ENCODE assay signal across 7 mouse cellular contexts in genomic region chr7:84528796-84529533, GRCm38 (mm10). TPM values are rescaled to one million over a fixed set of nuclear protein-coding genes. Genes with fewer than 3 reads are reported as not detected.
DNase-seq lines count a peak whose midpoint lies in the region; ATAC-seq and TF ChIP-seq lines count a peak whose summit lies in the region.

Gm2115 (plus strand) TSS chr7:84528954.

- H3K27me3 ChIP-seq in kidney, adult 2 months (replicated peaks; ENCODE audit: control insufficient read depth, insufficient read depth, low read length) = 0 out of 2 replicates have a peak, but pooled peaks cover 1% of the 10 kb centered on the region
- peaks cover 13% of the 10 kb centered on the region for H3K27me3 ChIP-seq in limb, embryonic 14.5 days (ENCODE audit: control insufficient read depth, insufficient read depth, low read length)
- H3K27me3 ChIP-seq in myocyte (ENCODE audit: control insufficient read depth, insufficient read depth, insufficient read length) = no peaks in the 10 kb centered on the region

- H3K4me2 ChIP-seq in limb, embryonic 14.5 days (replicated peaks; ENCODE audit: low read depth, low read length, severe bottlenecking) = peak within 1 kb of the TSS; percentile 78
- H3K4me2 ChIP-seq in myocyte (ENCODE audit: low read depth) = peak within 1 kb of the TSS; percentile 90

- no peaks in the 10 kb centered on the region for H3K79me2 ChIP-seq in myocyte (ENCODE audit: control insufficient read depth, insufficient read depth)

- no peak for TF ChIP-seq CTCF in kidney, adult 2 months (conservative IDR thresholded peaks at IDR 0.05; ENCODE audit: insufficient read depth, insufficient read length, low read depth, low read length)

- no peak within 1 kb of the TSS for H3K27ac ChIP-seq in kidney, adult 2 months (ENCODE audit: insufficient read depth, low read depth, low read length)
- H3K27ac ChIP-seq in limb, embryonic 14.5 days (replicated peaks; ENCODE audit: low read depth, low read length) = no peak within 1 kb of the TSS

- WGBS in kidney, adult 2 months = 3% methylated on average over 52 of the region's 52 CpGs
- 2% methylated on average over 52 of the region's 52 CpGs for WGBS in limb, embryonic 14.5 days

- no peaks in the 10 kb centered on the region for H3K36me3 ChIP-seq in kidney, adult 2 months (ENCODE audit: control insufficient read depth, insufficient read depth, low read length)
- H3K36me3 ChIP-seq in limb, embryonic 14.5 days (ENCODE audit: control insufficient read depth, insufficient read depth, low read length) = no peaks in the 10 kb centered on the region
- no peaks in the 10 kb centered on the region for H3K36me3 ChIP-seq in myocyte (ENCODE audit: control insufficient read depth, insufficient read depth)

- TF ChIP-seq POLR2A in kidney, adult 2 months (IDR thresholded peaks at IDR 0.05; ENCODE audit: low read depth, low read length) = no peak
- TF ChIP-seq POLR2A in limb, embryonic 14.5 days (IDR thresholded peaks at IDR 0.05; ENCODE audit: borderline replicate concordance, extremely low read depth, insufficient read depth, insufficient read length) = 0 out of 2 replicates have a peak, but pooled peaks have one; percentile 41
- peak; percentile 80 for TF ChIP-seq POLR2A in myocyte (IDR thresholded peaks at IDR 0.05; ENCODE audit: insufficient read length, low read depth)

- peak within 1 kb of the TSS; percentile 67 for H3K9ac ChIP-seq in limb, embryonic 14.5 days (ENCODE audit: low read depth, low read length, severe bottlenecking)

- DNase-seq in WW6 (ENCODE audit: low read depth, low spot score) = peak; percentile 26
- DNase-seq in brain, adult 2 months (ENCODE audit: low read depth, low spot score) = peak; percentile 55
- DNase-seq in forelimb bud, embryonic 11.5 days (ENCODE audit: low read depth, low spot score) = peak; percentile 20
- peak; percentile 70 for DNase-seq in kidney, adult 2 months
- no peak for DNase-seq in limb, embryonic 14.5 days (ENCODE audit: low spot score)
- peak; percentile 2 to 5 for DNase-seq in urinary bladder, postnatal 36 days (ENCODE audit: low spot score in 2 of 2)

- no peak within 1 kb of the TSS for H3ac ChIP-seq in myocyte (ENCODE audit: control insufficient read depth, insufficient read length)

- H3K4me3 ChIP-seq in kidney, adult 2 months (ENCODE audit: insufficient read depth, low read depth, low read length) = peak within 1 kb of the TSS; percentile 43
- H3K4me3 ChIP-seq in limb, embryonic 14.5 days (replicated peaks; ENCODE audit: low read length) = peak within 1 kb of the TSS; percentile 50
- peak within 1 kb of the TSS; percentile 25 for H3K4me3 ChIP-seq in myocyte

- H3K9me3 ChIP-seq in limb, embryonic 14.5 days (ENCODE audit: control insufficient read depth, low read length) = no peaks in the 10 kb centered on the region

- H3K4me1 ChIP-seq in kidney, adult 2 months (ENCODE audit: control insufficient read depth, insufficient read depth, low read length) = no peaks in the 10 kb centered on the region
- peaks cover 5% of the 10 kb centered on the region; the same call in 1 of the 2 replicates for H3K4me1 ChIP-seq in limb, embryonic 14.5 days (ENCODE audit: control insufficient read depth, insufficient read depth, low read length)

- ATAC-seq in limb, embryonic 14.5 days (ENCODE audit: low FRiP score, low read depth) = peak; percentile 67; the same call in 1 of the 2 replicates

TF ChIP-seq in myocyte, 11 proteins besides CTCF, POLR2A, EP300 and RAD21:
- TF ChIP-seq MYOD1 (IDR thresholded peaks at IDR 0.05; ENCODE audit: control insufficient read depth in 1 of 3, insufficient read length in 2 of 3, low read depth in 2 of 3) = peak in 1 of 3 experiments; percentile 21
- no peak for TF ChIP-seq MAX (IDR thresholded peaks at IDR 0.05; ENCODE audit: low read depth)
- TF ChIP-seq SRF (IDR thresholded peaks at IDR 0.05; ENCODE audit: control insufficient read depth, insufficient read length, low read depth) = no peak
- TF ChIP-seq POLR2AphosphoS2 (IDR thresholded peaks at IDR 0.05; ENCODE audit: insufficient read length, low read depth) = no peak
- TF ChIP-seq TCF3 (IDR thresholded peaks at IDR 0.05; ENCODE audit: insufficient read length, low read depth) = no peak
- no peak for TF ChIP-seq REST (IDR thresholded peaks at IDR 0.05; ENCODE audit: insufficient read depth, insufficient read length)
- TF ChIP-seq CEBPB (IDR thresholded peaks at IDR 0.05; ENCODE audit: insufficient read depth, poor library complexity, severe bottlenecking) = no peak
- no peak for TF ChIP-seq USF1 (IDR thresholded peaks at IDR 0.05; ENCODE audit: low read depth)
- no peak for TF ChIP-seq TCF12 (IDR thresholded peaks at IDR 0.05; ENCODE audit: insufficient read depth, poor library complexity, severe bottlenecking)
- TF ChIP-seq E2F4 (IDR thresholded peaks at IDR 0.05; ENCODE audit: insufficient read depth) = no peak
- TF ChIP-seq MYOG (IDR thresholded peaks at IDR 0.05; ENCODE audit: control insufficient read depth in 1 of 3, insufficient read depth in 1 of 3, insufficient read length in 2 of 3, low read depth in 2 of 3) = peak in 1 of 3 experiments; percentile 25

RNA-seq across cellular contexts. Expression of gene Gm2115, which starts in this region (rescaled TPM):
- polyA plus RNA-seq in kidney, adult 2 months (2012; rRNA removed) = 1.1 and 1.6 TPM in 2 replicates
- polyA plus RNA-seq in limb, embryonic 14.5 days (2012; rRNA removed) = 0.97 and 1.4 TPM in 2 replicates
- 0.99 and 1.6 TPM in 2 replicates for polyA plus RNA-seq in limb, embryonic 14.5 days (2014; fragmentation: Nextera tagmentation; extraction: Ambion mirVana)
- 3.5 TPM for polyA plus RNA-seq in myocyte (2012; fragmentation: generic; extraction: Trizol)
